ENCODE assay signal across 15 mouse cellular contexts in the genomic region with DNA sequence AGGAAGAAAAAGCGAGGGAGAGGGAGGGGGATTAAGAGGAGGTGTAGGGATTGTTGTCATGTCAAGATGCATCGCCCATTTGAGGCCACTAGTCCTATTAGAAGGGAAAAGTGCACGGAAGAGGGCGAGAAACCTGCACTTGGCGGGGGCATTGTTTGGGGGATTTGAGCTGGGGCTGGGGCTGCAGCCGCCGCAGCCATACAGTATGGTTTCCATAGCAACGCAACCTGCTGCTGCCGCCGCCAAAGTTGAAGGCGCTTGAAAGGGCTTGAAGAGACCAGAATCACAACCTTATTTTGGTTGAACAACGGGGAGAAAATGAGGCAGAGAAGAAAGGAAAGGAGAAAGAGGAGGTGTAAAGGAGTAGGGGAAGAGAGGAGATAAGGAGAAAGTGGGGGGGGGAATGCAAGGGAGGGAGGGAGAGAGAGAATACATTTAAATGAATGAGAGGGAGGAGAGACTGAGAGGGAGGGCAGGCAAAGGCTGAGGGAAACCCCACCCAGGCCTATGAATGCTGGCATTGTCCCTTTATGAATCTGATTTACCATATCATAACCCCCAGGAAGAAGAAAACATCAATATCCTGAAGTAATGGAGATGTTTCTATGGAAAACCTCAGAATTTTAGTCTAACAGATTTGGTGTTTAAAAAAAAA. TPM values are rescaled to one million over a fixed set of nuclear protein-coding genes. Genes with fewer than 3 reads are reported as not detected.
DNase-seq lines count a peak whose midpoint lies in the region; ATAC-seq and TF ChIP-seq lines count a peak whose summit lies in the region.
"Had no signal": no experiment of that assay in that cellular context is flagged by ENCODE, and none has a peak within 500 bp of the region (broad histone marks: within the 10 kb centered on the region; RNA-seq: fewer than 3 reads in every experiment).

No protein-coding gene starts in this region.

- TF ChIP-seq CTCF in brain, embryonic 14.5 days (IDR thresholded peaks at IDR 0.05; ENCODE audit: borderline replicate concordance, extremely low read depth, insufficient read depth, insufficient read length) = no peak
- TF ChIP-seq CTCF in midbrain, postnatal 0 days (IDR thresholded peaks at IDR 0.05) = no peak
- TF ChIP-seq CTCF in stomach, postnatal 0 days (IDR thresholded peaks at IDR 0.05; ENCODE audit: low read depth) = no peak

- DNase-seq in brain, embryonic 14.5 days (ENCODE audit: low read depth) = peak; percentile 93
- peak; percentile 78 for DNase-seq in forebrain, embryonic 11.5 days (ENCODE audit: low spot score)
- DNase-seq in midbrain, postnatal 0 days (ENCODE audit: low spot score) = peak; percentile 84
- DNase-seq in stomach, postnatal 0 days (ENCODE audit: low spot score) = no peak
- DNase-seq in thymus, postnatal 14 days = no peak
- no peak for DNase-seq in thymus, adult 18-20 months
- no peak for DNase-seq in frontal cortex, postnatal 10 days (ENCODE audit: low spot score in 2 of 2)
- DNase-seq: cerebellum, adult 18-20 months; gastrocnemius, postnatal 36 days; kidney, adult 11 months had no signal

- H3K9me3 ChIP-seq in forebrain, embryonic 11.5 days (ENCODE audit: control insufficient read depth, low read length) = no peaks in the 10 kb centered on the region
- no peaks in the 10 kb centered on the region for H3K9me3 ChIP-seq in hindbrain, embryonic 15.5 days
- H3K9me3 ChIP-seq in midbrain, postnatal 0 days (ENCODE audit: low read length) = no peaks in the 10 kb centered on the region
- no peaks in the 10 kb centered on the region for H3K9me3 ChIP-seq in stomach, postnatal 0 days (ENCODE audit: control insufficient read depth, low read length)
- H3K9me3 ChIP-seq: liver, embryonic 15.5 days had no signal

- H3K9ac ChIP-seq in forebrain, embryonic 11.5 days (ENCODE audit: low read length) = no peak overlapping the region
- peak overlapping the region; percentile 10; the same call in 1 of the 2 replicates for H3K9ac ChIP-seq in hindbrain, embryonic 15.5 days
- no peak overlapping the region for H3K9ac ChIP-seq in midbrain, postnatal 0 days (replicated peaks; ENCODE audit: low read length, poor library complexity, severe bottlenecking)
- no peak overlapping the region for H3K9ac ChIP-seq in stomach, postnatal 0 days (ENCODE audit: low read length)
- H3K9ac ChIP-seq: liver, embryonic 15.5 days had no signal

- no peaks in the 10 kb centered on the region for H3K36me3 ChIP-seq in forebrain, embryonic 11.5 days (ENCODE audit: control insufficient read depth, insufficient read depth, low read length)
- H3K36me3 ChIP-seq in hindbrain, embryonic 15.5 days = no peaks in the 10 kb centered on the region
- no peaks in the 10 kb centered on the region for H3K36me3 ChIP-seq in midbrain, postnatal 0 days (ENCODE audit: insufficient read depth, low read length)
- no peaks in the 10 kb centered on the region for H3K36me3 ChIP-seq in stomach, postnatal 0 days (ENCODE audit: control insufficient read depth, insufficient read depth, low read length)
- H3K36me3 ChIP-seq: liver, embryonic 15.5 days had no signal

- TF ChIP-seq POLR2A in brain, embryonic 14.5 days (IDR thresholded peaks at IDR 0.05; ENCODE audit: borderline replicate concordance, extremely low read depth, insufficient read depth, insufficient read length, poor library complexity, severe bottlenecking) = no peak

- no peak overlapping the region for H3K4me3 ChIP-seq in forebrain, embryonic 11.5 days (ENCODE audit: low read depth, low read length)
- H3K4me3 ChIP-seq in hindbrain, embryonic 15.5 days = peak overlapping the region; percentile 27
- H3K4me3 ChIP-seq in midbrain, postnatal 0 days (ENCODE audit: low read depth, low read length) = peak overlapping the region; percentile 22
- no peak overlapping the region for H3K4me3 ChIP-seq in stomach, postnatal 0 days (ENCODE audit: low read depth, low read length)
- H3K4me3 ChIP-seq: liver, embryonic 15.5 days had no signal

- no peak for TF ChIP-seq EP300 in stomach, postnatal 0 days (optimal IDR thresholded peaks at IDR 0.05)

- H3K4me2 ChIP-seq in forebrain, embryonic 11.5 days (ENCODE audit: low read depth, low read length, severe bottlenecking) = peak overlapping the region; percentile 5; the same call in 1 of the 2 replicates
- peak overlapping the region; percentile 57 for H3K4me2 ChIP-seq in hindbrain, embryonic 15.5 days
- H3K4me2 ChIP-seq in midbrain, postnatal 0 days (ENCODE audit: low read depth, low read length, poor library complexity, severe bottlenecking) = peak overlapping the region; percentile 43
- H3K4me2 ChIP-seq in stomach, postnatal 0 days (replicated peaks; ENCODE audit: low read depth) = no peak overlapping the region
- H3K4me2 ChIP-seq: liver, embryonic 15.5 days had no signal

- WGBS in forebrain, embryonic 11.5 days = 1% methylated on average over 12 of the region's 12 CpGs
- WGBS in hindbrain, embryonic 15.5 days = 0% methylated on average over 12 of the region's 12 CpGs
- 4% methylated on average over 12 of the region's 12 CpGs for WGBS in midbrain, postnatal 0 days
- 2% methylated on average over 12 of the region's 12 CpGs for WGBS in stomach, postnatal 0 days

- peak; percentile 84 for ATAC-seq in forebrain, embryonic 11.5 days (replicated peaks; ENCODE audit: low FRiP score)
- peak; percentile 87 for ATAC-seq in hindbrain, embryonic 15.5 days (ENCODE audit: low FRiP score, low read depth)
- ATAC-seq in midbrain, postnatal 0 days (ENCODE audit: low FRiP score) = peak; percentile 81
- no peak for ATAC-seq in stomach, postnatal 0 days (ENCODE audit: low FRiP score, low TSS enrichment)

- H3K27ac ChIP-seq in forebrain, embryonic 11.5 days (ENCODE audit: low read depth, low read length) = no peak overlapping the region
- peak overlapping the region; percentile 58 for H3K27ac ChIP-seq in hindbrain, embryonic 15.5 days (replicated peaks)
- H3K27ac ChIP-seq in midbrain, postnatal 0 days (ENCODE audit: low read depth, low read length) = no peak overlapping the region
- no peak overlapping the region for H3K27ac ChIP-seq in stomach, postnatal 0 days (replicated peaks)
- H3K27ac ChIP-seq: liver, embryonic 15.5 days had no signal

- H3K27me3 ChIP-seq in forebrain, embryonic 11.5 days (ENCODE audit: control insufficient read depth, insufficient read depth, low read length) = peaks cover 44% of the 10 kb centered on the region
- H3K27me3 ChIP-seq in hindbrain, embryonic 15.5 days = peaks cover 63% of the 10 kb centered on the region
- H3K27me3 ChIP-seq in midbrain, postnatal 0 days (ENCODE audit: insufficient read depth, low read length) = peaks cover 38% of the 10 kb centered on the region
- H3K27me3 ChIP-seq in stomach, postnatal 0 days (ENCODE audit: control insufficient read depth, insufficient read depth, low read length) = 0 out of 2 replicates have a peak, but pooled peaks cover 2% of the 10 kb centered on the region
- H3K27me3 ChIP-seq: CH12.LX had no signal

- H3K4me1 ChIP-seq in forebrain, embryonic 11.5 days (replicated peaks; ENCODE audit: control insufficient read depth, insufficient read depth, low read length) = no peaks in the 10 kb centered on the region; the same call in 1 of the 2 replicates
- H3K4me1 ChIP-seq in hindbrain, embryonic 15.5 days (replicated peaks) = peaks cover 7% of the 10 kb centered on the region
- no peaks in the 10 kb centered on the region; the same call in 1 of the 2 replicates for H3K4me1 ChIP-seq in midbrain, postnatal 0 days (ENCODE audit: insufficient read depth, low read length)
- no peaks in the 10 kb centered on the region for H3K4me1 ChIP-seq in stomach, postnatal 0 days (replicated peaks; ENCODE audit: control insufficient read depth, insufficient read depth)
- H3K4me1 ChIP-seq: liver, embryonic 15.5 days had no signal

RNA-seq across cellular contexts. Expression of gene Zic1, which starts 48.5 kb away (rescaled TPM):
- 576 and 642 TPM in 2 replicates for polyA plus RNA-seq in brain, embryonic 14.5 days (2012; rRNA removed)
- 14.7 and 15.7 TPM in 2 replicates for polyA plus RNA-seq in forebrain, embryonic 11.5 days (2014; fragmentation: Nextera tagmentation; extraction: Ambion mirVana)
- polyA plus RNA-seq in hindbrain, embryonic 15.5 days (2015; fragmentation: Nextera tagmentation; extraction: Ambion mirVana) = 13.5 and 14.8 TPM in 2 replicates
- total RNA-seq in midbrain, postnatal 0 days (2014; rRNA removed) = 91.8 and 146 TPM in 2 replicates
- polyA plus RNA-seq in midbrain, postnatal 0 days (2015; fragmentation: Nextera tagmentation; extraction: Ambion mirVana) = 4.1 and 8.2 TPM in 2 replicates
- polyA plus RNA-seq in stomach, postnatal 0 days (2015; fragmentation: Nextera tagmentation; extraction: Ambion mirVana) = not detected in 2 replicates
- total RNA-seq: CH12.LX had no signal
- polyA plus RNA-seq: thymus, postnatal 0 days had no signal

RNA-seq across cellular contexts. Expression of gene Zic4, which starts 51.9 kb away (rescaled TPM):
- polyA plus RNA-seq in brain, embryonic 14.5 days (2012; rRNA removed) = 89.6 and 91.1 TPM in 2 replicates
- polyA plus RNA-seq in forebrain, embryonic 11.5 days (2014; fragmentation: Nextera tagmentation; extraction: Ambion mirVana) = 58.8 and 59.5 TPM in 2 replicates
- polyA plus RNA-seq in hindbrain, embryonic 15.5 days (2015; fragmentation: Nextera tagmentation; extraction: Ambion mirVana) = 52.6 and 61.6 TPM in 2 replicates
- total RNA-seq in midbrain, postnatal 0 days (2014; rRNA removed) = 54.7 and 73.4 TPM in 2 replicates
- 22.2 and 33.5 TPM in 2 replicates for polyA plus RNA-seq in midbrain, postnatal 0 days (2015; fragmentation: Nextera tagmentation; extraction: Ambion mirVana)
- polyA plus RNA-seq in stomach, postnatal 0 days (2015; fragmentation: Nextera tagmentation; extraction: Ambion mirVana) = not detected in 2 replicates
- total RNA-seq: CH12.LX had no signal
- polyA plus RNA-seq: heart, embryonic 16.5 days; liver, embryonic 15.5 days; thymus, postnatal 0 days had no signal

Comparison
In these comparisons a context has a peak if more than half of its experiments do, and no peak if none do; other contexts are left out.
1. DNase-seq: peak in brain, embryonic 14.5 days (single experiment), forebrain, embryonic 11.5 days (single experiment) and midbrain, postnatal 0 days (single experiment); none in stomach, postnatal 0 days (single experiment), thymus, postnatal 14 days (single experiment), thymus, adult 18-20 months (0 of 2) and frontal cortex, postnatal 10 days (0 of 2).
2. H3K4me3 ChIP-seq: peak in hindbrain, embryonic 15.5 days (single experiment) and midbrain, postnatal 0 days (single experiment); none in forebrain, embryonic 11.5 days (single experiment) and stomach, postnatal 0 days (single experiment).
3. RNA of gene Zic1, which starts 48.5 kb away (polyA plus RNA-seq): 576 to 642 TPM in brain, embryonic 14.5 days; 13.5 to 14.8 TPM in hindbrain, embryonic 15.5 days, 14.7 to 15.7 TPM in forebrain, embryonic 11.5 days, 4.1 to 8.2 TPM in midbrain, postnatal 0 days and not detected in stomach, postnatal 0 days; every median in the first group is over 10 times any median in the second.
4. RNA of gene Zic4, which starts 51.9 kb away (polyA plus RNA-seq): 89.6 to 91.1 TPM in brain, embryonic 14.5 days, 52.6 to 61.6 TPM in hindbrain, embryonic 15.5 days, 58.8 to 59.5 TPM in forebrain, embryonic 11.5 days and 22.2 to 33.5 TPM in midbrain, postnatal 0 days; not detected in stomach, postnatal 0 days; every median in the first group is over 10 times any median in the second.